Mouse (Mus musculus) lung, postnatal 0 days (tissue): Measurements from ENCODE around the gene Gdpgp1.

ENCODE experiments used
- CTCF ChIP-seq: IDR thresholded peaks from 2 replicates; pipeline ENCODE4 v1.5.1; 2016; ENCODE audit warnings: antibody characterized with exemption, mild to moderate bottlenecking
- EP300 ChIP-seq: IDR thresholded peaks from 2 replicates; pipeline ENCODE4 v1.6.1; 2016; ENCODE audit warnings: antibody characterized with exemption, mild to moderate bottlenecking, control low read depth

DNA sequence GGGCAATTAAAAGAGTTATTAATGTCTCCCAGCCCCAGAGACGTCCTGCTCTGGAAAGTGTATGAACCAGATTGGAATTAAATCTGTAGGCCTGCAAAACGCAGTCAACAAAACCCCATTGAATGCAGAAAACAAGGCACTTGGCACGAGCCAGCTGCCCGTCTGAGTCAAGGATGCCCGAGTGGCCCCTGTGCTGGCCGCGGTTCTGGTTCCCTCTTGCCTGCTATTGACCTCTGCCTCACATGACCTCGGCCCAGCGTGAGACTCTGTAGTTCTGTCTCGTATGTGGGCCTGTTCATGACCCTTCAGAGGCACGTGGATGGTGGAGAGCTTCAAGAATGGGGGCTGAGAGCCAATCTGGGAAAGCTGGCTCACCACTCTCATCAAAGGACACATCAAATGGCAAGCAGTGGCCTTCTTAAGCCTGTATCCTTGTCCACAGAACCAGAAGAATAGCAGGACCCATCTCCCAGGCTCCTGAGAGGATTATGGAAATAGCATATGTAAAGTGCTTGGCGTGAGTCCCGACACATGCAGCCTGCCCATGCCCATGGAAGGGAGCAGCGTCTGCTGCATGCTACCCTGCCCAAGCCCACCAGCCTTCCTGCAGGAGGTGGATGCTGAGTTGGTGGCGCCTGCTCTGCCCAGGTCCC, 30.7 kb upstream of the Gdpgp1 start:
- TF ChIP-seq CTCF, result no peak
- no peak for TF ChIP-seq EP300
